Mouse (Mus musculus) ES-Bruce4 (cell line): ENCODE measurements around the gene Alcam.

ENCODE experiments used
- CTCF ChIP-seq: IDR thresholded peaks from one replicate; pipeline ENCODE4 v1.8.1; 2011; ENCODE audit warnings: low read depth, low read length
- POLR2A ChIP-seq: IDR thresholded peaks from one replicate; pipeline ENCODE4 v1.8.1; 2011; ENCODE audit warnings: low read length; ENCODE audit not compliant: insufficient read depth

- TF ChIP-seq CTCF (no peak), POLR2A (no peak)
Observed at GRCm38 (mm10) chr16:52453971-52454514, at the start of gene Alcam.
